Mouse (Mus musculus): ENCODE data around the gene Spdya.
"Not testable (repeated sequence)": the region's sequence is repeated elsewhere in the genome, so short reads cannot be mapped to it uniquely, and the experiment has no call there.

Gene Spdya

GRCm38 (mm10) chr17:71551757-71552451 is at the start of gene Spdya:
Gene Spdya (plus strand): TSS chr17:71552061.
- CTCF ChIA-PET: interaction anchor here in 3 of 4 experiments (0.6 to 1.9 kb wide), 9 partner anchors 8 to 297 kb away, joined by 3 to 6 read pairs (median 3); no protein-coding TSS in a partner anchor
- POLR2A ChIA-PET: interaction anchor here in 3 of 4 experiments (0.6 to 3.4 kb wide), 25 partner anchors 12 to 549 kb away, joined by 3 to 14 read pairs (median 4); partner anchors contain the start of genes Ndc80 (in 3 of the 3), Myl12a (in 1 of the 3), Myom1 (in 1 of the 3) and Smchd1 (in 1 of the 3)

- ChIA-PET CTCF (no interaction called here), POLR2A (interaction anchor here in 1 of 4 experiments (1.3 to 2.4 kb wide), 3 partner anchors 9 to 32 kb away, joined by 3 to 7 read pairs (median 3); partner anchors contain the start of gene Smchd1)
These were observed 45.0 kb upstream of the Spdya start for GRCm38 (mm10) chr17:71506832-71507231.

GRCm38 (mm10) chr17:71510297-71510696 is 41.6 kb upstream of the Spdya start:
- ChIA-PET POLR2A (interaction anchor here in 1 of 4 experiments (1.3 kb wide), 1 partner anchor 10 kb away, joined by 3 read pairs; no protein-coding TSS in a partner anchor), CTCF (no interaction called here)

- ChIA-PET CTCF (no interaction called here), POLR2A (interaction anchor here in 3 of 4 experiments (0.5 to 2.8 kb wide), 33 partner anchors 10 to 553 kb away, joined by 3 to 18 read pairs (median 4); partner anchors contain the start of genes Smchd1 (in 3 of the 3), Spdya (in 3 of the 3), Myom1 (in 1 of the 3) and Wdr43 (in 1 of the 3))
These were observed 25.6 kb upstream of the Spdya start for GRCm38 (mm10) chr17:71526302-71526708.

- POLR2A ChIA-PET: interaction anchor here in 3 of 4 experiments (0.5 to 2.8 kb wide), 33 partner anchors 10 to 553 kb away, joined by 3 to 18 read pairs (median 4); partner anchors contain the start of genes Smchd1 (in 3 of the 3), Spdya (in 3 of the 3), Myom1 (in 1 of the 3) and Wdr43 (in 1 of the 3)
- CTCF ChIA-PET: no interaction called here
These were observed 24.9 kb upstream of the Spdya start, which contains the start of gene Ndc80 for GRCm38 (mm10) chr17:71526711-71527564. Gene Ndc80 (minus strand): TSS chr17:71526857.

- CTCF ChIA-PET: no interaction called here
- POLR2A ChIA-PET: interaction anchor here in 2 of 4 experiments (0.9 to 2.1 kb wide), 2 partner anchors 14 to 23 kb away, joined by 4 to 10 read pairs; partner anchors contain the start of gene Spdya (in 1 of the 2)
These were observed 23.8 kb upstream of the Spdya start for GRCm38 (mm10) chr17:71528042-71528441.

- CTCF ChIA-PET: not testable (repeated sequence)
These were observed 16.3 kb upstream of the Spdya start for GRCm38 (mm10) chr17:71535595-71535994.

GRCm38 (mm10) chr17:71537164-71537563 is 14.7 kb upstream of the Spdya start:
- CTCF ChIA-PET: no interaction called here
- POLR2A ChIA-PET: interaction anchor here in 2 of 4 experiments (1.8 to 2.2 kb wide), 3 partner anchors 11 to 15 kb away, joined by 4 to 6 read pairs (median 4); partner anchors contain the start of genes Spdya (in 2 of the 2) and Ndc80 (in 1 of the 2)

More at GRCm38 (mm10) chr17:71535595-71535994, 16.3 kb upstream of the Spdya start:
- POLR2A ChIA-PET: not testable (repeated sequence)

- ChIA-PET CTCF (interaction anchor here in 3 of 4 experiments (0.6 to 1.2 kb wide), 4 partner anchors 18 to 572 kb away, joined by 3 to 4 read pairs (median 4); no protein-coding TSS in a partner anchor), POLR2A (interaction anchor here in 1 of 4 experiments (0.6 kb wide), 1 partner anchor 17 kb away, joined by 3 read pairs; no protein-coding TSS in a partner anchor)
These were observed 3.3 kb upstream of the Spdya start for GRCm38 (mm10) chr17:71548586-71548985.

- ChIA-PET POLR2A (interaction anchor here in 3 of 4 experiments (0.5 to 3.4 kb wide), 18 partner anchors 13 to 548 kb away, joined by 3 to 14 read pairs (median 6); partner anchors contain the start of genes Ndc80 (in 3 of the 3), Smchd1 (in 2 of the 3), Myl12a (in 1 of the 3) and Myom1 (in 1 of the 3)), CTCF (interaction anchor here in 3 of 4 experiments (1.0 to 1.5 kb wide), 5 partner anchors 9 to 121 kb away, joined by 3 to 6 read pairs (median 3); no protein-coding TSS in a partner anchor)
These were observed 511 bp upstream of the Spdya start for GRCm38 (mm10) chr17:71551350-71551749.

- ChIA-PET CTCF (interaction anchor here (0.6 to 1.9 kb wide), 6 partner anchors 9 to 298 kb away, joined by 3 to 8 read pairs (median 3); no protein-coding TSS in a partner anchor), POLR2A (interaction anchor here in 3 of 4 experiments (0.6 to 3.4 kb wide), 17 partner anchors 15 to 1265 kb away, joined by 3 to 14 read pairs (median 4); partner anchors contain the start of genes Ndc80 (in 3 of the 3), Myl12a (in 1 of the 3), Myom1 (in 1 of the 3) and Smchd1 (in 1 of the 3))
These were observed 1.0 kb downstream of the Spdya start for GRCm38 (mm10) chr17:71552901-71553300.

- ChIA-PET POLR2A (no interaction called here), CTCF (interaction anchor here in 3 of 4 experiments (0.7 to 1.5 kb wide), 5 partner anchors 9 to 309 kb away, joined by 3 to 5 read pairs (median 4); partner anchors contain the start of gene Spdya (in 2 of the 3))
These were observed 9.8 kb downstream of the Spdya start for GRCm38 (mm10) chr17:71561631-71562030.

GRCm38 (mm10) chr17:71579176-71579705 is 27.4 kb downstream of the Spdya start:
- POLR2A ChIA-PET: interaction anchor here in 1 of 4 experiments (1.2 kb wide), 1 partner anchor 83 kb away, joined by 3 read pairs; no protein-coding TSS in a partner anchor
- CTCF ChIA-PET: no interaction called here

GRCm38 (mm10) chr17:71597881-71598658 is 46.2 kb downstream of the Spdya start:
- CTCF ChIA-PET: interaction anchor here in 1 of 4 experiments (1.6 kb wide), 1 partner anchor 74 kb away, joined by 4 read pairs; no protein-coding TSS in a partner anchor
- POLR2A ChIA-PET: interaction anchor here in 3 of 4 experiments (0.6 to 3.0 kb wide), 26 partner anchors 9 to 756 kb away, joined by 3 to 27 read pairs (median 4); partner anchors contain the start of genes Wdr43 (in 3 of the 3), Ndc80 (in 2 of the 3) and Spdya (in 2 of the 3)

GRCm38 (mm10) chr17:71598659-71599554 is 47.0 kb downstream of the Spdya start:
- CTCF ChIA-PET: interaction anchor here in 3 of 4 experiments (0.6 to 1.6 kb wide), 5 partner anchors 73 to 866 kb away, joined by 3 to 5 read pairs (median 4); no protein-coding TSS in a partner anchor
- POLR2A ChIA-PET: interaction anchor here (0.6 to 3.0 kb wide), 29 partner anchors 8 to 885 kb away, joined by 3 to 27 read pairs (median 4); partner anchors contain the start of genes Wdr43 (in 3 of the 4), Ndc80 (in 2 of the 4) and Spdya (in 2 of the 4)

All from embryonic stem cell, embryonic (primary cell).